Mouse (Mus musculus): ENCODE data around the gene Ncstn.

DNA sequence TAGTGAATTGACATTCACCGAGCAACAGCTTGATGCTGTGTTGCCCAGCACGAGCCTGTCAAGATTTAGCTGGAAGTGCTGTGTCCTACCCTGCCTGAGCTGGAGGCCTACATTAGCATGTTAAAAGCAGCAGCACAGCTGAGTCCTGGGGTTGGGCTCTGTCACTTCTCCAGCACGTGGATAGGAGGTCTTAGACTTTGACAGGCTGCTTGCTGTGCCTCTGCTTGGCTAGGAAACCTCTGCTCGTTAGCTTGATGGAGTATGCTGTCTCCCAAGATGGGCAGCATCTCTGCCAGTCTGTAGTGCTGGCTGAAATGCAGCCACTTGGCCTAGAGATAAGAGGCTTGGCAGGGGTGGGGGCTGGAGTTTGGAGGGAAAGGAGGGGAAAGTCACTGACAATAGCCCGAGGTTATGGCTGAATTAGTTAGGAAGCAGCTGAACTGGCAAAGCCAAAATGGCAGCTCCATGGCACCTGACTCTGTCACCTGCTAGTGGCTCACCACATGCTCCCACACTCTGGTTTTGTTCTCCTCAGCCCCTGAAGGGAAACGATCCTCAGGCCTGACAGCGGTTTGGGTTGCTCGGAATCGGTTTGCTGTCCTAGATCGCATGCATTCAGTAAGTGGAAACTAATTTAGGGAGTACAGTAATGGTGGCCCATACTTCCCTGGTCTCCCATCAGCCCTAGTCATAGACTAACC is 25.3 kb upstream of the Ncstn start:
- TF ChIP-seq POLR2A (IDR thresholded peaks at IDR 0.05; ENCODE audit: borderline replicate concordance, extremely low read depth, low read depth, low read length), result no peak
- no peak for TF ChIP-seq CTCF (IDR thresholded peaks at IDR 0.05; ENCODE audit: insufficient read depth, low read length)

Data from lung, adult 2 months (tissue).